Mouse (Mus musculus) urinary bladder, adult 2 months (tissue): ENCODE results near the gene Gm2310. TPM values are rescaled to one million over a fixed set of nuclear protein-coding genes. Genes with fewer than 3 reads are reported as not detected.
"Not testable (repeated sequence)": the region's sequence is repeated elsewhere in the genome, so short reads cannot be mapped to it uniquely, and the experiment has no call there.

Experiments used
- DNase-seq: peaks from one replicate; pipeline ENCODE4 v3.0.0; 2022; ENCODE audit warnings: low spot score
- polyA plus RNA-seq: library from polyadenylated mRNA; depleted of rRNA; stranded (reverse); fragments of >200 nt; gene quantifications from 2 replicates; pipeline ENCODE4 v1.2.3, GENCODE M21; 2012; rRNA removed

The Gm2310 gene
- not detected in 2 replicates for polyA plus RNA-seq

GRCm38 (mm10) chr15:8519853-8520252, at the start of gene Gm2310:
Gene Gm2310 (minus strand): TSS chr15:8519953.
- not testable (repeated sequence) for DNase-seq

GRCm38 (mm10) chr15:8568645-8569528, 49.1 kb upstream of the Gm2310 start:
- DNase-seq: peak; percentile 81

- no peak for DNase-seq
Observed at GRCm38 (mm10) chr15:8568286-8568644, 48.5 kb upstream of the Gm2310 start.

- DNase-seq: no peak
Observed at GRCm38 (mm10) chr15:8565416-8565815, 45.7 kb upstream of the Gm2310 start.

GRCm38 (mm10) chr15:8564331-8564730, 44.6 kb upstream of the Gm2310 start:
- DNase-seq: no peak

GRCm38 (mm10) chr15:8563423-8564194, 43.9 kb upstream of the Gm2310 start:
- DNase-seq: no peak

- no peak for DNase-seq
Observed at GRCm38 (mm10) chr15:8562776-8563175, 43.0 kb upstream of the Gm2310 start.

GRCm38 (mm10) chr15:8531201-8531600, 11.4 kb upstream of the Gm2310 start:
- DNase-seq: no peak

- no peak for DNase-seq
Observed at GRCm38 (mm10) chr15:8512957-8513356, 6.8 kb downstream of the Gm2310 start.

- no peak for DNase-seq
Observed at GRCm38 (mm10) chr15:8511861-8512260, 7.9 kb downstream of the Gm2310 start.

GRCm38 (mm10) chr15:8502431-8502830, 17.3 kb downstream of the Gm2310 start:
- DNase-seq: no peak

GRCm38 (mm10) chr15:8485261-8485660, 34.5 kb downstream of the Gm2310 start:
- no peak for DNase-seq

- no peak for DNase-seq
Observed at GRCm38 (mm10) chr15:8469006-8469575, 50.7 kb downstream of the Gm2310 start.

Other genes with a start within 250 kb of the Gm2310 start
- 13.1 and 16.6 TPM in 2 replicates for gene Nipbl, start 75.5 kb downstream of the Gm2310 start, polyA plus RNA-seq
- 4.0 and 4.3 TPM in 2 replicates for gene Slc1a3, start 190.8 kb upstream of the Gm2310 start, polyA plus RNA-seq